Mouse (Mus musculus) fat pad, adult 2 months (tissue): ENCODE measurements around the gene Tsc22d4.
A peak's percentile ranks its signal among the peaks of the same experiment; 100 is the strongest.
"Not testable (repeated sequence)": the region's sequence is repeated elsewhere in the genome, so short reads cannot be mapped to it uniquely, and the experiment has no call there.

Source experiments
- DNase-seq: peaks from one replicate; pipeline ENCODE4 v3.0.0-alpha.2; 2011; ENCODE audit warnings: low read depth, low spot score; ENCODE audit errors: extremely low read depth

The Tsc22d4 gene

DNA sequence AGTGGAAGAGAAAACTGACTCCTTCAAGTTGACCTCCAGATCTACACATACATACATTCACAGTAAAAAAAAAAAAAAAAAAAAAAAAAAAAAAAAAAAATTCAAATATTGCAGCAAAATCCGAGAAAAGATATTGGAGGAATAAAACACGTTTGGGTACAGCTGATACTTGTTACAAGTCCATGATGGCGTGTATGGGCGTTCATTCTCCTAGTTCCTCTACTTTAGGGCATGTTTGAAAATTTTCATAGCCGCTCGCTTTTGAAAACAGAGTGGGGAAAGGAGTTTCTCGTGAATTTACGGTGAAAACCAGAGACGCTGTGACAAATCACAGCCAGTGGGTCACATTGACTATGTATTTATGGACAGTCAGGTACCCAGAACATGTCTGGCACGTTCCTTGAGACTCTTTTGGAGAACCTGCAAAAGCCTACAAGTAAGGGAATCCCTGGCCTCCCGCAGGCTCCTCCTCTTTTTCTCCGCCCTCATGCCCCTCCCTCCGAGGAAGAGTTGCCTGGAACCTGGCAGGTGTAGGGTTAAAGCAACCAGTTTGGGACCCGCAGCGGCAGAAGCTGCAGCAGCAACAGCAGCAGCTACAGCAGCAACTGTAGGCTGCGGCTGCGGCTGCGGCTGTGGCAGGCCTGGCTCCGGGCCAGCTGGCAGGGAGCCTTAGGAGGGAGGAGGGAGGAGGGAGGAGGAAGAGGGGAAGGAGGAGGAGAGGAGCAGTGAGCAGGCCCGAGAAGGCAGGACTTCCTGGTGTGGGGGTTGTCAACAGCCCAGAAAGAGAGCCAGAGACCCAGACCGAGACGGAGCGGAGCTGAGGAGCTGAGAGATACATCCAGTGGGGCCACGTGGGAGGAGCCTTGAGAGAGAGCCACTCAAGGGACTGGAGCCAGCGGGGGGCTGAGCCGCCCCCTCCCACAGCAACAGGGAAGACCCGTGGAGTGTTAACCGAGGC lies at the start of gene Tsc22d4:
TSS of gene Tsc22d4 (plus strand) at position 517 of the 958 bp plus-strand sequence.
- DNase-seq = no peak

DNA sequence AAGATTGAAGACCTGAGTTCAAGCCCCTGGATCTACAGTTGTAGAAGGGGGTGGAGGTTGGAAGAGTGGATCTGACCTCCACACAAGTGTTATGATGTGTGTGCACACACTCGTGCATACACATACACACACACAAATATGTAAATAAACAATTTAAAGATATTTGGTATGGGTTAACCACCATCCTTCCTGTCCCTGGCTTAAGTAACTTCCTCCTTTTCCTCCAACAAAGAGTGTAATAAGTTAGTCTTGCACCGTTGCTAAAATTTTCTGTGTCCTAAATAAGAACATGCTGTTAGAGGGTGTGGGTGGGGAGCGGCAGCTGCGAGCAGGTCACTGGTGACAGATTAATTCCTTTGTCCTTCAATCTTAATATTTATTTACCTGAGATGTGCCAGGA lies 49.6 kb upstream of the Tsc22d4 start:
- DNase-seq = no peak

DNA sequence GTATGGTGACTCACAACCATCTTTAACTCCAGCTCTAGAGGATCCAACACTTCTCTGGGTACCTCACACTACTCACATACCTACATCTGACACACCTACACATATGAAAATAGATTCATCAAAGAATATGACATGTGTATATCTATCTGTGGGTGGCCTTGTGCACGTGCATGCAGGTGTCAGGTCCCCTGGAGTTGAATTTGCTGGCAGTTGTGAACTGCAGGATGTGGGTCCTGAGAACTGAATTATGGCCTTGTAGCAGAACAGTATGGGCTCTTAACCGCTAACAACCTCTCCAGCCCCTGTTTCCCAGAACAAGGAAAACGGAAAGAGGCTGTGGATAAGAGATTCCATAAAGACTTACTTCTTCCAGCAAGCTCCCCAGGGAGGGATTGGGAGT lies 46.5 kb upstream of the Tsc22d4 start:
- DNase-seq = no peak

DNA sequence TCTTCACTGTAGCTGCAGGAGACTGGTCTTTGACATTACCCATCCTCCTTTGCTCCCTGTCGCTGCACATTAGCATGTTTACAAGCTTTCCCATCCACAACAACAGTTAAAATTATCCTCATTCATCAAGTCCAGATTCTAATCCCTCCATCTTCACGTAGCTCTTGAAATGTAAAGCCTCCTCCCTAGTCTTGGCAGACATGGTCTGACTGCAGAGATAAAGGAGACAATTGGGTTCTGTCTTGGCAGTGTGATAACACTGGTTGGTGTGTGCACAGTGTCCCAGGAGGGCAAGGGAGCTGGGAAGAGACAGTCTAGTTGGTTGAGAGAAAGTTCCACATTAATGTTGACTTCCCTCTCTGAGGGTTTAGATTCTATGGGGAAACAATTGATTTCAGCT lies 45.7 kb upstream of the Tsc22d4 start:
- DNase-seq = no peak

DNA sequence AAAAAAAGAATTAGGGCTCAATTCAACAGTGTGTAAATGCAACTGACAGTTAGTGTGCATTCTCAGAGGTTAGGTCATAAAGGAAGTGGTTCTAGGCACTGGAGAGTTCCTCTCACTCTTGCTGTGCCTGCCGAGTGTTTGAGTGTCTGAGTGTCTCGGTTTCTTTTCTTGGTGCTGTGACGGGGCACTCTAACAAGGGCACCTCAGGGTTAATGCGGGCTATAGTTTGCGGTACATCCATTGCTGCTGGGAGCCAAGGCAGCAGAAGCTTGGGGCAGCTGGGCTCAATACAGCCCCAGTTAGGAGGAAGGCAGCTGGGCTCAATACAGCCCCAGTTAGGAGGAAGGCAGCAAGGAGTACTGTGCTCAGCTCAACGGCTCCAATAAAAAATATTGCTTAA lies 40.3 kb upstream of the Tsc22d4 start:
- no peak for DNase-seq

DNA sequence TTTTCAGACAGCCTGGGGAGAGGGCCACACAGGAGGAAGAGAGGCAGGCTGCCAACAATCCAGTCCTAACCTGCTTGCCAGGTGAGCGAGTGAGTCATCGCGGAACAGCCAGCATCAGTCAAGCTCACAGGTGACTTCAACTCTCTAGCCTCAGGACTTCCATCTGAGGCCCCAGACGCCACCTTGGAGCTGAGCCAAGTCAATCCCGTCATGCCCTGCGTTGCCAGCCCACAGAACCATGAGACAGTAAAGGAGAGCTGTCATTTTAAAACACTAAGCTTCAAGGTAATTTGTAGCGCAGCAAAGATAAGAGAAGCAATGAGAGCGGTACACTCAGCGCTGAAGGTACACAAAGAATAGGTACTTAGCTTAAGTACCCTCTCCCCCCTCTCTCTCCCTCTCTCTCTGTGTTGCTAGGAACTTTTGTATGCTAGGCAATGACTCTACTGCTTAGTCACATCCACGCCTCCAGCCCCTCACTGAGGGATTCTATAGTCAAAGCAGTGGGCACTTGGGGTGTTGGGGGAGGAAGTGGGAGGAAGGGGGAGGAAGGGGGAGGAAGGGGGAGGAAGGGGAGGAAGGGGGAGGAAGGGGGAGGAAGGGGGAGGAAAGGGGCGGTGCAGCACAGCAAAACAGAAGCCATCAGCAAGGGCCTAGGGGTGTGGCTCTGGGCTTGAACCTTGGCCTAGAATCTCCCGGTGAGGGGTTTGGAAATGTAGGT lies 38.5 kb upstream of the Tsc22d4 start:
- DNase-seq = peak; percentile 91

DNA sequence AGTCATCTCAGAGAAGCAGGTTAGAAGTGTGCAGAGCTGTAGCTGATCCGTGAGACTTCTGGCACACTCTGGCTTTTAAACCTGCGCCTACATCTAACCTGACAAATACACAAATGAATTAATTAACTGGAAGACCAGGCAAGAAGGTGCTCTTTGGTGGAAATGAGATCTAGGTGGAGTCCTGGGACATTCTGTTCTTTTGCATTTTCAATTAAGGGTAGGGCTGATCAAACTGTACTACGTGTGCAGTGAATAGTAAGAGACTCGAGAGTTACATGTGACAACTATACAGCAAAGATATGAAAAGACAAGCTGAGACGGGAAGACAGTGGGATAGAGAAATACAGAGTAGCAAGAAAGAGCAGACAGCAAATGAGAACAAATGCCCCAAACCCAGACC lies 32.1 kb upstream of the Tsc22d4 start:
- no peak for DNase-seq

DNA sequence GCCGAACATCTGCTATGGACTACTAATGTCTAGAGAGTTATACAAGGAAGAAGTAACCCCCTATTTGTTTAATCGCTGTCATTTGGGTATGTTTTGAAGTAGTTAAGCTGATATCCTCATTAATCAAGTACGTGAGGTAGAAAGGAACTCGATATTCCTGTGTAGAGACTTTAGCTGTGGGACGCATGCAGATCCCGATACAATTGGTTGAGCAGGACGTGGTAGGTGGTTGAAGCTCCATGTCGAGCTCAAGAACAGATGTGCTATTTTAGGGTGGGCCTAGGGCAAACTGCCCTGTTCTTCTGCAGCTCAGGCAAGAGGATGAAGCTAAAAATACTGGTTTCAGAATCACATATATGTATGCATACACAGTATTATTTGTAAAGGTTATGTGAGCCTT lies 29.8 kb upstream of the Tsc22d4 start:
- DNase-seq = no peak

DNA sequence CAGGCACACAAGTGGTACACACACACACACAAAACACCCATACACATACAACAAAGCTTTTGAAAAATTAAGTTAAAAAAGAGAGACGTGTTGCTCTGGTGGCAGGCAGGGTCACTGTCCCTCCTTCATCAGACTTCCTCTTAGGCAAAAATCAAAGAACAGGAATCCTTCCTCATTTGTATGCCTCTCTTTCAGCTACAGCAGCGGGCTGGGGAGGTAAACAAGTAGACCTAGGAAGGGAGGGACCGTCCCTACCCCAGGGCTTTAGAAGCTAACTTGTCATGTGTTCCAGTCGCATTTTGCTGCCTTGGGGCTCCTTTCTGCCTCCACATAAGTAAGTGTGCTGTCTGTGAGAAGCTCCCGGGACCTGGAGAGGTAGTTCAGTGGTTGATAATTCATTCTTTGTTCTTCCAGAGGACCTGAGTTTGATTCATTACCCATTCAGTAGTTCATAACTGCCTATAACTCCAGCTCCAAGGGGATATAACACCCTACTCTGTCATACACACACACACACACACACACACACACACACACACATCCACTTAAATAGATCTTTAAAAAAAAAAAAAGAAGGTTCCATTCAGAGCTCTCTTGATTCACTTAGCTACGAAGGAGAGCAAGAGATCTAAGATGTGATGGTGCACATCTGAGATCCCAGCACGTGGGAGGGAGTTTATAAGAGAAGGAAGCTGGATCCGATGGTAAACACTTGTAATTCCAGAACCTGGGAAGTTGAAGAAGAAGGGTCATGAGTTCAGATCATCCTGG lies 27.3 kb upstream of the Tsc22d4 start:
- DNase-seq = no peak

DNA sequence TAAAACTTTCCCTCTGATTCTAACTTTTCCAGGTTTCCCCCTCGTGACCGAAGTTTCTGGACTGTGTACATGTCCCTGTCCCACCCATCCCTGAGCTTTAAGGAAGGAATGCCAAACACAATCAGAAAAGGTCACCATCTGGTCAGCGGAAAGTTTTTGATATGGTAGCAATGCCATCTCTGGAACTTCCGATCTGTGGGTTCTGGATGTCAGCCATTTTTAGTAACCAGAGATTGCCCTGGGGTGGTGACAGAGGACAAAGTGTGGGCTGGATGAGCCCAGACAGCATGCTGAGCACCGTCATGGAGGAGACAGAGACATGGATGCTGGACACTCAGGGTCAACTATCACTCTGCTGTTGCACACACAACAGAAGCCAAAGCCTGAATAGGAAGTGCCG lies 26.4 kb upstream of the Tsc22d4 start:
- DNase-seq = no peak

DNA sequence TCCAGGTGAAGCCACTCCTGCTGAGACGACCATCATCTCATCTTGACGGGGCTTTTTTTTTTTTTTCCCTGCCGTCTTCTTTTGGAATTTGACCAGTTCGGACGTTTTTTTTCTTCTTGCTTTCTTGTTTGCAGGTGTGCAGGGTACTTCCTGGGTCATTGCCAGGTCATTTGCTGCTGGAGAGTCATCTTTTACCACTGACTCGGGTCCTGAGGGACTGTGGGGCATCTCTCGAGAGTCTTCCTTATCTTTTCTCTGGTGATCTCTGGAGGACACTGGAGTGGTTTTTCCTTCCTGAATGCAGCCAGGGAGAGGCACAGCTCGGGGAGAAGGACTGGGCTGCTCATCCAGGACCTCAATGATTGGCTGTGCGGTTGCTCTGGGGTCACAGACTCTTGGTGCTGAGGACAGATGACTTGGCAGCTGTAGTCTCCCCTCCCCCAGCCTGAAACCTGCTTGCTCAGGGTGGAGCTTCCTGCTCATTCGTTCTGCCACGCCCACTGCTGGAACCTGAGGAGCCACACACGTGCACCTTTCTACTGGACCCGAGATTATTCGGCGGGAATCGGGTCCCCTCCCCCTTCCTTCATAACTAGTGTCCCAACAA lies 24.9 kb upstream of the Tsc22d4 start:
- DNase-seq = not testable (repeated sequence)

DNA sequence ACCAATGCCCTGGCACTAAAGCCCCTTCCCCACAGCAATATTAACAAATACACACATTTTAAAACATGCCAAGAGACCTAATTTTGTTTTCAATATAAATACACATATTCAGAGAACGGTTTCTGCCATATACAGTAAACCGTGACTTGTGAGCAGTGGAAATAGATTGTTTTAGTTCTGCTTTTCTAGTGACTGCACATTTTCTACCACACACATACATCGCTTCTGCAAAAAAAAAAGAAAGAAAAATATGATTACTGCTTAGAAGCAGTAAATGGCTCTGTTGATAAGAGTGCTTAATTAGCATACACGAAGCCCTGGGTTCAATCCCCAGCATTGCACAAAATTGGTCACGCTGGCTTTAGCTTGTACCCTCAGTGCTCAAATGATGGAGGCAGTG lies 21.7 kb upstream of the Tsc22d4 start:
- no peak for DNase-seq

DNA sequence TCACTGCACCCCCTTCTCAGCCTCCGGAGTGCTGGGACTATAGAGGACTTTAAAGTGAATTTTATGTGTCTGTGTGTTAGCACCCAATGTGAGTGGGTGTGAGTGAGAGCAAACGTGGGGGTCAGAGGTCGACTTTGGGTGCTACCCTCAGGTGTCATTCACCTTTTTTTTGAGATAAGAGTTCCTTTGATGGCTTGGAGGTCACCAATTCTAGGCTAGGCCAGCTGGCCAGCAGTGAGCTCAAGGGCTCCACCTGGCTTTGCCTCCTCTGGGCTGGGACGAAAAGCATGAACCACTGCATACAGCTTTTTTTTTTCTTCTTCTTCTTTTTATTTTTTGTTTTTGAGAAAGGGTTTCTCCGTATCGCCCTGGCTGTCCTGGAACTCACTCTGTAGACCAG lies 18.8 kb upstream of the Tsc22d4 start:
- DNase-seq = no peak

DNA sequence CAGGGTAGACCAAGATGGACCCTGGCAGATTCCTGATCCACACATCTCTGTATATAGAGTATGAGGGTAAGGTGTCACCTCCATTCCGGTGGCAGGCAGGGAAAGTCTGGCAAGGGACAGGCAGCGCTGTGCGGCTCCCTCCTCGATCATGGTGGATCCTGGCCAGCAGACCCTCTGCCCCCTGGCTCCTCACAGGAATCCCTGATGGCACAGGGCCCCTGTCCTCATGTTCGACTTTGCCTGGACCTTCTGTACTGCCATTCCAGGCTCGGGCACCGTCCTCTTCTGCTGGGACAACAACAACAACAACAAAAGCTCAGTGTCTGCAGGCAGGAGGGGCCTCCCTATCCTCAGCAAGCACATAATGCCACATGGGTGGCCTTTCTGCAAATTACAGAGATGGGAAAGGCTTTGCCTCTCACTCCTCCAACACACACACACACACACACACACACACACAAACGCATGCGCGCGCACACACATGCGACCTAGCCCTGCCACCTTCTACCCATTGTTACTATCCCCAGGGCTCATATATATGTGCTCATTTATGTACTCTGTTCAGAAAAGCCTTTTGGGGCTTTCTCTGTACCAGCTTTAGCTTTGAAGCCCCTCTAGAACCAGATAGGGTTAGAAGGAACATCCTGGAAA lies 11.8 kb upstream of the Tsc22d4 start:
- no peak for DNase-seq

DNA sequence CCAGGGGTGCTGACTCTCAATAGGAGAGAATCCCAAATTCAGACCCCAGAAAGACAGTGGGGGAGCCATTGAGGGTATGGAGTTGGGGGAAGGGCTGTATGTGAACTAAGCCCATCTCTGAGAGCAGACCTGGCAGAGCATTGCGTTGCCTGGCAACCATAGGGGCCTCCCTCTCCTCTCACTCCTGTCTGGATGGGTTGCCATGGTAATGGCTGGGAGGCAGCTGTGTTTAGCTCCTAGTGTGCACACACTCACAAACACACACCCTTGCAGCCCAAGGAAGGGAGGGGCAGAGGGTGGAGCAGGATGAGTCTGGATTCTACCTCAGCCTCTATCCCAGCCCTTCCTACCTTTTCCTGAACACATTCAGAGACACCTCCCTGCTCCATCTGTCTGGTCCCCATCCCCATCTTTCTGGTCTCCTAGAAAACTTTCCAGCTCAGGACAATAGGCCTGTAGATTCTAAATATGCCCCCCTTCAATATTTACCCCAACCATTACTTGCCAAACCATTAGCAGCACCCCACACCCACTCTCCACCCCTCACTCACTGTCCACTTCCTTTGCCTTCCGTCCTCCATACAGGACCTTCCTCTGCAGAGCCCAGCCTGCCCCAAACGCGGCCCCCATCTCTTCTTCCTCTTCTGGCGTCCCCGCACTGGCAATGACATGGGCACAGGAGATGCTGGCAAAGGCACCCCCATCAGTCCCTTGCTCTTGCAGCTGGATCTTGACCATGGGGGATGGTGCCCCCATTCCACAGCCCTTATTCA lies 11.1 kb upstream of the Tsc22d4 start:
- no peak for DNase-seq

DNA sequence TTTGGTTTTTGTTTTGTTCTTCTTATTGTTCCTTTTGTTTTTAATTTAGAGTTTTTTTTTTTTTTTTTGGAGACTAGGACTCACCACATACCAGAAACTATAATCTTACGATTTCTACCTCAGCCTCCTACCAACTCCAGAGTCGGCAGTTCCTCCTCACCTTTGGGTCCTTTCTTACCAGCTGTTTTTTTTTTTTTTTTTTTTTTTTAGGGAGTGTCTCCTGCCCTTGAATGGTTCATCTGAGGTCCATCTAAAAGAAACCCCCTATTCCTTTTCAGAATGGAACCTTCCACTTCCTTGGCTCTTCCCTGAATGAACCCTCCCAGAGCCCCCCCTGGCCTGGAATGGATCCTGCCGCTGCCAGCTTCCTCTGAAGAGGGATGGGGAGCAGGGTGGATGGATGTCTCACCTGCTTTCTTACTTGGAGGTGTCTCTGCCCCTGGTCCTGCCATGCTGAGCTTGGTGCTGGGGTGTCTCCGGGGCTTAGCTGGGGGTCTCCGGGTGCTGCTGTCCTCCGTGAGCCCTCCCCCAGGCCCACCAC lies 8.1 kb upstream of the Tsc22d4 start:
- DNase-seq = no peak

DNA sequence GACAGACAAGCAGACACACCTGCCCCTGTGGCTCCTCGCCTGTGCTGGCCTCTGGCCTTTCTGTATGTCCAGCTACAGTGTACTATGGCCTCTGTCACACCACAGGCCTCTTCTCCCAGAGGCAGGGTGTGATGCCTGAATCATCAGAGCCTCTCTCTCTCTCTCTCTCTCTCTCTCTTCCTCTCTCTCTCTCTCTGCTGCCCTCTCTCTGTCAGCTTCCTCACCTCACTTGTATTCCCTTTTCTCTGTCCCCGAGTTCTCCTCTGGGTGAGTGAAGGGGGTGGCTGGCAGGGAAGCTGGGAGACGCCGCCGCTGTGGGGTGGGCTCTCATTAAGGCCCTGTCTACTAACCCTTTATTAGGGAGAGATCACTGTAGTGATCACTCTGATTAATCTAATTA lies 7.0 kb upstream of the Tsc22d4 start:
- no peak for DNase-seq

DNA sequence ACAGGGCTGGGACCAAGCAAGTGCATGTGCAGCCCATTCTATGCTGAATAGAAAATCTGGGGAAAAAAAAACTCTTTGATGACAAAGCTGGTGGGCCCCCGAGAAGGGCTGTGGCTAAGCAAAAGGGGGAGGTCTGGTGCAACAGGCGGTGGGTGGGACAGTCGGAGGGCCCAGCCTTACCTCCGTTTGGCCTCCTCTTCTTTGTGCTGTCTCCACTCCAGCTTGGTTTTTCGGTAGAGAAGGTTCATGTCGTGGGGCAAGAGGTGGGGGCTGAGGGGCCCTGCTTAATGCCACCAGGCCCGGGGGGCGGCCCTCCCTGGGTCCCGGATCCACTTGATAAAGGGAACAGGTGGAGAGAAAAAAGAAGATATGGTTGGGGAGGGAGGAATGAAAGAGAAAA lies 6.1 kb upstream of the Tsc22d4 start:
- DNase-seq = no peak

DNA sequence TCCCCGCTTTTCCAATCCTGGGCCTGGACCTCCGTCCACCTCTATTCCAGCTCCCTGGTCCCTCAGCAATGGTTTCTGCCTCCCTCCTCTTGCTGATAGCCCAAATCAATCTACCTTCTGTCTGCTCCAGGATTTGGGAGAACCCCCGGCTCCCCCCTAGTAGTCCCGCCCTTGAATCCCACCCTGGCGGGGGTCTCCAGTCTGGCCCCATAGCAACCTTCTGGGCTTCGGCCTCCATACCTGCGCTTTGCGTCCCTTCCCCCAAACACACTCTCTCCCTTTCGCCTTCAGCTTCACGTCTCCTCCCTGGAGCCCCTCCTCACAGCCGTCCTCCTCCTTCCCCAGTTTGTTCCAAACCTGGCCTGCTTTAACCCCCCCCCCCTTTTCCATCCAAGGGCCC lies 5.0 kb upstream of the Tsc22d4 start:
- no peak for DNase-seq
